ENCODE assay signal across 13 mouse cellular contexts in genomic region chr16:17249135-17249534, GRCm38 (mm10). TPM values are rescaled to one million over a fixed set of nuclear protein-coding genes. Genes with fewer than 3 reads are reported as not detected.
DNase-seq lines count a peak whose midpoint lies in the region; ATAC-seq and TF ChIP-seq lines count a peak whose summit lies in the region.
"Had no signal": no experiment of that assay in that cellular context is flagged by ENCODE, and none has a peak within 500 bp of the region (broad histone marks: within the 10 kb centered on the region; RNA-seq: fewer than 3 reads in every experiment).

No protein-coding gene starts in this region.

- 0 out of 2 replicates have a peak overlapping the region, but pooled peaks have one; percentile 22 for H3K9ac ChIP-seq in liver, embryonic 13.5 days
- H3K9ac ChIP-seq: hindbrain, embryonic 12.5 days; limb, embryonic 12.5 days had no signal

- no peaks in the 10 kb centered on the region for H3K9me3 ChIP-seq in E14TG2a.4 (ENCODE audit: low read length)
- H3K9me3 ChIP-seq in liver, embryonic 13.5 days (replicated peaks), result no peaks in the 10 kb centered on the region
- H3K9me3 ChIP-seq: hindbrain, embryonic 12.5 days; limb, embryonic 12.5 days had no signal

- H3K4me3 ChIP-seq in E14TG2a.4 (replicated peaks; ENCODE audit: low read length), result 0 out of 2 replicates have a peak overlapping the region, but pooled peaks have one; percentile 10
- peak overlapping the region; percentile 14; the same call in 1 of the 2 replicates for H3K4me3 ChIP-seq in bone marrow macrophage, adult 2 months (ENCODE audit: insufficient read depth, low read length)
- H3K4me3 ChIP-seq in liver, embryonic 13.5 days (replicated peaks), result no peak overlapping the region
- H3K4me3 ChIP-seq: hindbrain, embryonic 12.5 days; limb, embryonic 12.5 days had no signal

- peaks cover 100% of the 10 kb centered on the region for H3K4me1 ChIP-seq in E14TG2a.4 (replicated peaks; ENCODE audit: low read depth, low read length)
- H3K4me1 ChIP-seq in bone marrow macrophage, adult 2 months (ENCODE audit: control insufficient read depth, insufficient read depth, low read length), result peaks cover 11% of the 10 kb centered on the region
- peaks cover 94% of the 10 kb centered on the region for H3K4me1 ChIP-seq in liver, embryonic 13.5 days (replicated peaks)

- H3K27ac ChIP-seq in bone marrow macrophage, adult 2 months (ENCODE audit: insufficient read depth, low read depth, low read length), result no peak overlapping the region
- H3K27ac ChIP-seq in liver, embryonic 13.5 days, result peak overlapping the region; percentile 60
- H3K27ac ChIP-seq: hindbrain, embryonic 12.5 days; limb, embryonic 12.5 days; macrophage had no signal

- H3K27me3 ChIP-seq in E14TG2a.4 (ENCODE audit: insufficient read depth, low read length), result no peaks in the 10 kb centered on the region
- H3K27me3 ChIP-seq in liver, embryonic 13.5 days, result no peaks in the 10 kb centered on the region
- H3K27me3 ChIP-seq: hindbrain, embryonic 12.5 days; limb, embryonic 12.5 days had no signal

- H3K36me3 ChIP-seq in E14TG2a.4 (ENCODE audit: insufficient read depth, low read length), result peaks cover 29% of the 10 kb centered on the region
- H3K36me3 ChIP-seq in liver, embryonic 13.5 days, result no peaks in the 10 kb centered on the region
- H3K36me3 ChIP-seq: hindbrain, embryonic 12.5 days; limb, embryonic 12.5 days had no signal

- 6% methylated on average over 6 of the region's 6 CpGs for WGBS in liver, embryonic 13.5 days (ENCODE audit: insufficient replicate concordance)

- ATAC-seq in liver, embryonic 13.5 days (ENCODE audit: low read depth), result peak; percentile 63
- ATAC-seq: forebrain, embryonic 16.5 days had no signal

- peak; percentile 79 for DNase-seq in 3T3-L1 (ENCODE audit: low read depth, low spot score)
- DNase-seq in liver, embryonic 13.5 days, result peak; percentile 58
- no peak for DNase-seq in Muller cell, postnatal 12 days (ENCODE audit: inconsistent ontology term)
- DNase-seq in lung, adult 18-20 months, result no peak
- DNase-seq in kidney, adult 11 months, result no peak
- no peak for DNase-seq in lung, postnatal 10 days
- DNase-seq: cerebellum, adult 2 months had no signal

- TF ChIP-seq CTCF in E14TG2a.4 (conservative IDR thresholded peaks at IDR 0.05; ENCODE audit: low read length), result no peak
- TF ChIP-seq CTCF in bone marrow macrophage, adult 2 months (IDR thresholded peaks at IDR 0.05; ENCODE audit: low read depth, low read length), result no peak

- TF ChIP-seq POLR2A in bone marrow macrophage, adult 2 months (IDR thresholded peaks at IDR 0.05; ENCODE audit: borderline replicate concordance, low read depth, low read length), result no peak

- peak overlapping the region; percentile 21 for H3K4me2 ChIP-seq in liver, embryonic 13.5 days
- H3K4me2 ChIP-seq: hindbrain, embryonic 12.5 days; limb, embryonic 12.5 days had no signal

RNA-seq across cellular contexts. Expression of gene Hic2, which starts 15.8 kb away (rescaled TPM):
- polyA plus RNA-seq in bone marrow macrophage, adult 2 months (2012; ENCODE audit: insufficient read depth, insufficient read length, missing spikeins), result 1.9 and 2.0 TPM in 2 replicates
- polyA plus RNA-seq in liver, embryonic 13.5 days (2015; fragmentation: Nextera tagmentation; extraction: Ambion mirVana), result 2.9 and 3.2 TPM in 2 replicates

RNA-seq across cellular contexts. Expression of gene Tmem191c, which starts 26.7 kb away (rescaled TPM):
- polyA plus RNA-seq in bone marrow macrophage, adult 2 months (2012; ENCODE audit: insufficient read depth, insufficient read length, missing spikeins), result 9.6 and 13.6 TPM in 2 replicates
- 2.8 and 3.2 TPM in 2 replicates for polyA plus RNA-seq in liver, embryonic 13.5 days (2015; fragmentation: Nextera tagmentation; extraction: Ambion mirVana)

RNA-seq across cellular contexts. Expression of gene Rimbp3, which starts 40.7 kb away (rescaled TPM):
- polyA plus RNA-seq in bone marrow macrophage, adult 2 months (2012; ENCODE audit: insufficient read depth, insufficient read length, missing spikeins), result not detected in 2 replicates
- 0.12 and 0.14 TPM in 2 replicates for polyA plus RNA-seq in liver, embryonic 13.5 days (2015; fragmentation: Nextera tagmentation; extraction: Ambion mirVana)
- polyA plus RNA-seq: macrophage had no signal

RNA-seq across cellular contexts. Expression of gene Ube2l3, which starts 46.7 kb away (rescaled TPM):
- 208 and 222 TPM in 2 replicates for polyA plus RNA-seq in bone marrow macrophage, adult 2 months (2012; ENCODE audit: insufficient read depth, insufficient read length, missing spikeins)
- 247 and 282 TPM in 2 replicates for polyA plus RNA-seq in liver, embryonic 13.5 days (2015; fragmentation: Nextera tagmentation; extraction: Ambion mirVana)

Comparison
In these comparisons a context has a peak if more than half of its experiments do, and no peak if none do; other contexts are left out.
1. DNase-seq: peak in 3T3-L1 (single experiment) and liver, embryonic 13.5 days (single experiment); none in Muller cell, postnatal 12 days (single experiment), lung, adult 18-20 months (0 of 2), kidney, adult 11 months (single experiment) and lung, postnatal 10 days (single experiment).